Mouse (Mus musculus) kidney, postnatal 25 days (tissue): ENCODE measurements at regions not wholly inside any gene's neighbourhood (a gene's known extent, or its start where the extent isn't known, plus 50 kb on each side); places are given as distances from the start of the nearest gene placed in this dataset.
A peak's percentile ranks its signal among the peaks of the same experiment; 100 is the strongest.

Experiments used
- DNase-seq, 2 experiments: peaks; one replicate each; pipeline ENCODE4 v3.0.0; 2021; ENCODE audit warnings: mixed read lengths in 2 of 2

DNA sequence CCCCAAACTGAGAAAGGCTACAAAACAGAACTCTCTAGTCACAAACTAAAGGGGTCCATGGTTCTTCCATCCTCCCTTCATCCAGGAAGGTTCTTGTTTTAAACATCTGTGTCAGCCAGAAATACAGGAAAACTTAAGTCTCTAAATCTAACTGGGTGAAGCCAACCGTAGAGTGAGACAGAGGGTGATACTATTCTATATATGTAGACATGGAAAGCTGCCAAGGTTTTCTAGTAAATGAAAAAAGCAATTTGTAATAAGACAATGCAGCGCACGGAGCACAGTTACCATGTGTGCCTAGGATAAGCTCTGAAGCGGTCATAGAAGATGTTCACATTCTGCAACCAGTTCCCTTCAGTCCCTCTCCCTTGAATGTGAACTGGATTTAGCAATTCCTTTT, 55.4 kb downstream of the Ppp1r3c start:
- no peak for DNase-seq

GRCm38 (mm10) chr19:36680322-36680721, 56.1 kb downstream of the Ppp1r3c start:
- no peak for DNase-seq

- DNase-seq = peak in 1 of 2 experiments; percentile 44
Measured at GRCm38 (mm10) chr19:36679028-36679820, 57.2 kb downstream of the Ppp1r3c start.

DNA sequence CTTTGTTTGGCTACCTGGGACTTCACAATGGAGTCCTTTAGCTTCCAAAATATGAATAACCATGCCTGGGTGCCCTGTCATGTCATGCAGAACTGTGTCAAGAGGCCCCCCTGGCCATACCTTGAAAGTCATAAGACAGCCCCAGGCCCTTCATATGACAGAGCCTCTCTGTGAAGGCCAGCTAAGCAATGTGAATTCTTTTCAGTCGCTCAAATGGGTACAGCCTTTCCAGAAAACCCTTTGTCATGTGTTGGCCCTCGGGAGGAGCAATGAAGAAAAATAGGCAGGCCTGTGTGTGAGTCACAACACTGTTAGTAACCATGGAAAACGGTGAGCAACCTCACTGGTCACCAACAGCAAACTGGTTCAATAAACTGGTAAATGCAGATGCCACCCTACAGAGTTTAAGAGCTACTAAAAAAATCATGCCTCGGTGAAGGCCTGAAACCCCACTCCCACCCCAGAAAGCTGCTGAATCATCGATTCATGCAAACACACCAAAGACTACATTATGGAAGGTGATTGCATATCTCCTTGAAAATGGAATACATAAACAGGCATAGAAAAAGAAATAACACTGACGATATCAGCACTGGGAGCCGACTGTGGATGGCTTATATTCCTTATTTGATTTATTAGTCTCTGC, 57.9 kb downstream of the Ppp1r3c start:
- no peak for DNase-seq

- DNase-seq = no peak
Measured at GRCm38 (mm10) chr19:36677101-36678081, 59.1 kb downstream of the Ppp1r3c start.

- DNase-seq = no peak
Measured at GRCm38 (mm10) chr19:36674946-36675345, 61.5 kb downstream of the Ppp1r3c start.

DNA sequence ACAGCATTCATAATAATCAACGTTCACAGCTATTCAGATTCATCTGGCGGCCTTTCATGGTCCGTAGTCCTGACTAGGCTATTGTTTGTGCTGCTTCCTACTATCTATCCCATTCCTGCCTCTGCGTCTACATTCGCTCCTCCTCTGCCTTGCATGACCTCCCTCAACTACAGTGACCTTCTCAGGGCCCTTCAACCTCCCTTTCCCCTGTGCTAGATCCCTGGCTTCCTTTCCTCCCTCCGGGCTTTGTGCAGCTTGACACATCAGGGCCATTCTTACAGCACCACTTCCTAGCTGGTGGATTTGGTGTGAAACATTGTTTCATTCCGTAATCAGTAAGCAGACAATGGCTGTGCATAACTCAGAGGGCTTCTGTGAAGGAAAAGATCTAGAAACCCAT, 65.6 kb downstream of the Ppp1r3c start:
- no peak for DNase-seq
